Mouse (Mus musculus): ENCODE measurements at regions not wholly inside any gene's neighbourhood (a gene's known extent, or its start where the extent isn't known, plus 50 kb on each side); places are given as distances from the start of the nearest gene placed in this dataset.

DNA sequence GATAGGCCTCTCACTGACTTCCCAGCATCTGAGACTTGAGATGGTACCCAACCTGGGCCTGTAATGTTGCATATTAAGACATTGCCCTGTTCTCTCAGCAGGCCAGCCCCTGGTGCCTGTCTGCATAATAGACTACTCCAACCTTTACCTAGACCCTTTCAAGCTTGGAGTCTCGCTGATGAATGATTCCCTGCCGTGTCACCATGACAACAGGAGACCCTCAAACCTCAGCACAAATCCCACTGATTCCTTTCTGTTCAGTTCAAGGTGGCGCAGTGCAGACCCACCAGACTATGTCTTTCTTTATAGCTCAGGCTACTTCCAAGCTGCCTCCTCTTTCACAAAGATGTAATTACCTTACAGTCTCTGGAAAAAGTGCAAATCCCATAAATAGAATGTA, 172.0 kb downstream of the Dcdc2c start:
- no peak for DNase-seq

DNA sequence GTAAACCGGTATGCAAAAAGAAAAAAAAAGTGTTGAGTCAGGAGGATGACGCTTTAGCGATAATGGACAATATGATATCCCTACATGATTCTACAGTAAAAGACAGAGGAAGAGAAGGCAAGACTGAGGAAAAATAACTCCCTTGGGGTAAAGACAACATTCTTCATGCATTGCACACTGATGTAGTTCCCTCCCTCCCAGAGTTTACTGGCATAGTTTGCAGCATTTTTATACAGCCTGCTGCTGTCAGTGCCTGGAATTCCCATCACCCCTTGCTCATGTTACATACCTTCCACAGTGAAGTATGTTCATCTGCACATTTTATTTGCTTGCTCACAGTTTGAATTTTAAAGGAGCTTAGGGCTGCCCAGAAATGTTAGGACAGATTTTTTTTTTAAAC, 174.2 kb downstream of the Dcdc2c start:
- no peak for DNase-seq

DNA sequence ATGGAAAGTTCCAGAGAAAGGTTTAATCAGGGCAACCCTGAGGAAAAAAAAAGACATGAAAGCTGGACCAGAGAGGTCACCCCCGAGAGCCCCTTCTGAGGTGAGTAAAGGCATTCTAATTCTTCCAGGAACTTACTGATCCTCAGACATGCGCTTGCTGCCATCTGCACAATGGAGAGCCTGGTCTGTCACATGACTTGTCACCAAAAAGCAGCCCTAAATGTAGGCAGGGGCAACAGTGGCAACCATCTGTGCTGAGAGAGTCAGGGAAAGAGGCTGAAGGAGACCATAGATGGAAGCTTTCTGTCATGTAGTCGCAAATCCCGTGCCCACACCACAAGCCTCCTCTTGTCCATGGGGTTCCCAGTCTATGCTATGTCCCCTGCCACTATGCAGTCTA, 174.8 kb downstream of the Dcdc2c start:
- no peak for DNase-seq

DNA sequence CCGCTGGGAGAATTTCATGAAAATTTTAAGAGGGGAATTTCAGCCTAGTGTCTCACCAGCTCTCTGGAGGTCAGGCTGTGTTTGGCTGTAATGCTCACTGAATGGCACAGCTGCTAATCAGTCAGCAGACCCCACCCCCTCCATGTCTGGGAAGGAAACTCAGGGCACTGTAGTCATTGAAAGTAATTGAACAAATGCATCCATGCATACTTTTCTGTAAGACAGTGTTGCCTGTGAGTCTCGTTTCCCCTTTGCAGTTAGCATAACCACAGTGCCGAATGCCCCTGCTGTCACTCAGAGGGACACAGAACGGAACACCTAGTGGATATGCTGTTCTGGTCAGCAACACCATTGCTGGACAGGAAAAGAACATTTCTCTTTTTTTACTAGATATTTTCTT, 175.4 kb downstream of the Dcdc2c start:
- DNase-seq, result no peak

DNA sequence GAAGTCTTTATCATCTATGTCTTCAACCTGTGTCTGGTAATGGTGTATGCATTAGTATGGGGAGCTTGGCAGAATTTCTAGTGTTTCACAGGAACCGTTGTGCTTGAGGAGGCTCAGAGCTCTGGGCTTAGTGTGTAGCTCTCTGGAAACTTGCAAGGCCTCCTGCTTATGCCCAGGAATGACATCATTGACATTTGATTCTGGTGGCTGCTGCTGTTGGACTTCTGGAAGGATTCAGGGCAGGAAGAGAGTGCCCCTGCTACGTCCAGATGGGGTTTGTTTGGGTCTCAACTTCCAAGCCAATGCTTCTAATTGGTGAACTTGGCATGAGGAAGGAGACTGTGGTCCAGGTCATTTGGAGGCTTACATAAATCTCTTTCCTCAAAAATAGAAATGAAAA, 186.9 kb downstream of the Dcdc2c start:
- peak in 1 of 2 experiments; percentile 4 for DNase-seq

DNA sequence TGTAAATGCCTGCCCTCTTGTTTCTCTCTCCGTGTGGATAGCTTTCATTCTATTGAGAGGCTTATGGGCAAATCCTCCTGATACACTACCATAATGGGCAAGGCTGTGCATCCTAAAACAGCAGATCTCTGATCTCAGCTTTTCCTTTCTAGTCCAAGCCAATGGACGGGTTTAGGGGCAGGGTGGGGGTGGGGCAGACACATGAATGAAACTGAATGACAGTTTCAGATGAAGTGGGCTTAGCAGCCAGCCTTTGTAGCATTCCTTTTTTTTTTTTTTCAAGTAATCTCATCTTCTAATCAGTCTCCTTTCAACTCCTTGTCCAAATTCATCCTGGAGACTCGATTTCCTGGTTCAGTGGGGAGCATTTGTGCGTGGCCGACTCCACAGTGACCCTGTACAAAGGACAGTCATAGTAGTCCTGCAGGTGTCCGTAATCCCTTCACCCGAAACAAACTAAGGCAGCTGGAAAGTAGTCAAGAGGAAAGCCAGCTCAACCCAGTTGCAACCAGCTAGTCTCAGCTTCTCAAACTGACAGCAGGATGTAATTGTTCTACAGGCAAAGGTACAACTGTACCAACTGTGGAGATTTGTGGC, 193.4 kb downstream of the Dcdc2c start:
- no peak for DNase-seq

GRCm38 (mm10) chr12:28357764-28358163, 194.4 kb downstream of the Dcdc2c start:
- no peak for DNase-seq

DNA sequence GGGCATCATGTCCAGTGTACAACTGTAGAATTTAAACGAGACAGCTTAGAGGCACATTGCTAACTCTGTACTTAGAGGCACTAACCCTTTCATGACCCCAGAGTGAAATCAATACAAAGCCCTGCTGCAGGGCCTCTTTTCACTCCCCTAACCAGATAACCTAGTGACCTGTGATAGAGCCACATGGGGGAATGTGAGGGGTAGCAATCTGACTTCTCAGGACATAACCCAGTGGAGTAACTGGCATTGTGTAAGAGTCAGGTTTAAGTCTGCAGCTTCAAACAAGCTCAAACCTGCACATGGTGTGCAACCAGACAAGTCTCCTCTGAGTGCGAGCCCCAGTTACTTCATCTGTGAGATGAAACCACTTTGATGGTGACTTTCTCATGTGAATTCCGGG, 199.1 kb downstream of the Dcdc2c start:
- DNase-seq, result no peak

DNA sequence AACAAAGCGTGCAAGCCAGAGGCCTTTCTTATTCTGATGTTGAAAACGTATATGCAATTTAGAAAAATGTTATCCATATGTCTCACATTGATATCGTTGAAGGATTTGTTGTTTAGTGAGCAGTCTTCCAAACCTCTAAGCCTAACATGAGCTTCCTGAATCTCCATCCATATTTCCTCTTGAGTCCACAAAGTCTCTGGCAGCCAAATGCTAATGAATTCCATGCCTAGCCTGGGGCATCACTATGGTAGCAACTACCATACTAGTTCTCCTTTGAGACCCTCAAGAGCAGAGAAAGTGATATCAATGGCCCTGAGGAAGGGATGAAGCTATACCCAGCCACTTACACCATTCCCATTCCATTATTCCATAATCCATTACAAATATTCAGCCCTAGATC, 199.6 kb downstream of the Dcdc2c start:
- no peak for DNase-seq

DNA sequence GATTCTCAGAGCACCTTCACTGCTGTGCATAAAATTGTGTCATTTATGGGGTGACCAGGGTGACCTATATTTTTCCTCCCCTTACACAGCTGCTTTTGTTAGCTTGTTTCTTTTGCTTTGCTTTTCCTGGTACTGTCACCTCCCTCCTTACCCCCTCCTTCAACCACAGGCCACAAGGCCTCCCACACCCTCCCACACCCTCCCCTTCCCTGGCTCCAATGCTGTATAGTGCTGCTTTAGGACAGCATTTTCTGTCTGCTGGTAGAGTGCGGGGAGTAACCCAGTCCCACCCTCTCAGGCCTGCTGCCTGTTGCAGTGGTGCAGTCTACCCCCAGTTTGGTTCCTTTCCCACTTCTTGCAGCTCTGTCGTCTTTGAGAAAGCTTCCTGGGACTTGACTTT, 209.5 kb downstream of the Dcdc2c start:
- DNase-seq, result no peak

DNA sequence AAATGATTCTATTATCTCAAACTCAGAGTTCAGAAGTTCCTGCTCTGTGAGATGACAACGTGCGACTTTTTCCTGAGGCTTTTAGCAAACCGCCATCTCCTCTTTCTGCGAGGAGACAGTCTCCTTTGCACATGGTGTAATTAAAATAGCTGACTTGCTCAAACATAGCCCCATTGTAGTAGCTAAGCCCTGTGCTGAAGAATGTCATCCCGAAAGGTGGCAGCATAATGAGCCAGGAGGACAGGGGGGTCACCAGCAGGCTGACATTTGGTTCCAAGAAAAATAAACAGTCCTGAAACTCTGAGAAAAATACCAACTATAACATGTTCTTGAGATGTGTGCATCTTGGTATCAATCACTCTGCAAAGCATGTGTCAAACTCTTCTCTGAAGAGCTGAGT, 219.6 kb downstream of the Dcdc2c start:
- no peak for DNase-seq

DNA sequence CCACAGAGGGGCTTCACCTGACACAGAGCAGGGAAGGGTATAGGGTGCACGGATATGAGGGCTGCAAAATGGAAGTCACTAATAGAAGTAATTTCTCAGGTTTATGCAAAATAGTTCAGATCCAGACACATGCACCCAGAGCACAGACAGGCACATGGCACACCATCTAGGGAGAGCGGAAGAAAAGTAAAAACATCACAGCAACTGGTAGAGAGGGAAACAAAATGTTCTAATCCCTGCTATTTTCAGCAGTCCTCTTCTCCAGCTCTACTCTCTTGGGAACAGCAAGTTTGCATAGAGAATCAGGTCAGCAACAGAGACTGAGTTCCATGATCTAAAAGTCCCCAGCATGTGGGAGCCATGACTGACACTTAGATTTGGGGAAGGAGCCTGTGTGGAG, 220.4 kb downstream of the Dcdc2c start:
- DNase-seq, result no peak

GRCm38 (mm10) chr12:28323659-28324058, 228.5 kb downstream of the Dcdc2c start:
- no peak for DNase-seq

- peak; percentile 43 to 58 for DNase-seq
Observed at GRCm38 (mm10) chr12:28309226-28309625, 243.0 kb downstream of the Dcdc2c start.

GRCm38 (mm10) chr12:28302038-28302581, 250.1 kb downstream of the Dcdc2c start:
- DNase-seq, result no peak

DNA sequence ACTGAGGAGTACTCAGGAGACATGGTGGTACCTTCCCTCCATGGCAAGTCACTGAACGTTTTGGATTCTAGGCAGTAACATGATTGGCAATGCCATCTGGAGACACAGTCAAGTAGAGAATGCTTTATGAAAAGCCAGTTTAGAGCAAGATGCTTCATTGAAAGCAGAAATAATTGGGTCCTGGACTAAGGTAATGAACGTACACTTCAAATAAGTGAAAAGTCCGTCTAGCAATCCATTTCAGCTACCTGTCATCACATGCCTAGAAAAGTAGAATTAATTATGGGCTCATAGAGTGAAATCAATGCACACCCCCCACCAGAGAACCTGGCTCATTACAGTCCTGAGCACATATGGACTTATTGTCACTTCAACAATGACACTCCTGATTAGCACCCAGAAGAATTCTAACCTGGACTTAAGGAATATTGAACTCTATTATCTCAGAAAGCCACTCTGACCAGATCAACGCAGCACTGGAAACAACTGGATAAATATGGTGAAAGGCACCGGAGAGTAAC, 263.8 kb downstream of the Dcdc2c start:
- no peak for DNase-seq

DNA sequence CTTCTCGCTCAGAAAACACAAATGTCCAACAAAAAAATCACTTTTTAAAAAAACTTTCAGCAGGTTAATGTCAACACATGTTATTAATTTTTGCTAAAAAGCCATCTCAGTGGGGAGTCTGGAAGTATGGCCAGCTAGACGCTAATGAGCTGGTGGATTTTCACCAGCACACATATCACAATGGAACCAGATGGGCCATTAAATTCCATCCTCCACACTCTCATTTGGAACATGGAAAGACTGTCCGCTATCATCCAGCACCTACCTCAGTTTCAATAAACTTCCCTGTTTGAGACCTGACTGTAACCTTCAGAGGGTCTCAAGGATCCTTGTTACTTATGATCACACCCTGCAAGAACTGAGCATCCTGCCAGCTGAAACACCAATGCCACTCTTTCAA, 296.7 kb downstream of the Dcdc2c start:
- no peak for DNase-seq

DNA sequence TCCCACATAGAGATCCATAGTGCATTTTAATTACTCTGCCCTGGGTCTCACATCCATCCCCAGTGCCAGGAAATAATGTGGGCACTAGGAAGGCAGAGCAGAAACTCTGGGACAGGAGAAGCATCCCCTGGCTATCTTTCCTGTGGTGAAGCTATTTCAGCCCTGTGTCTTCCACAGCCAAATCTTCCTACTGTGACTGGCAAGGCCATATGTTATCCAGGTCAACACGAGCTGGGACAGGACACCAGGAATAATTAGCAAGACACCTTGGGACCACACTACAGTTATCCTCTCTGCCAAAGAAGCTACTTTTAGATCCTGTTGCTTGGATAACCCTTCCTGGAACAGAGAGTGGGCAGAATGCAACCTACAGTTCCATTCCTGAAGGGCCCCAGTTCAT, 301.7 kb downstream of the Dcdc2c start:
- peak; percentile 6 to 67 for DNase-seq

- DNase-seq, result peak; percentile 8 to 28
Observed at GRCm38 (mm10) chr12:28248749-28249148, 303.4 kb downstream of the Dcdc2c start.

GRCm38 (mm10) chr12:28248287-28248686, 303.9 kb downstream of the Dcdc2c start:
- DNase-seq, result no peak

DNA sequence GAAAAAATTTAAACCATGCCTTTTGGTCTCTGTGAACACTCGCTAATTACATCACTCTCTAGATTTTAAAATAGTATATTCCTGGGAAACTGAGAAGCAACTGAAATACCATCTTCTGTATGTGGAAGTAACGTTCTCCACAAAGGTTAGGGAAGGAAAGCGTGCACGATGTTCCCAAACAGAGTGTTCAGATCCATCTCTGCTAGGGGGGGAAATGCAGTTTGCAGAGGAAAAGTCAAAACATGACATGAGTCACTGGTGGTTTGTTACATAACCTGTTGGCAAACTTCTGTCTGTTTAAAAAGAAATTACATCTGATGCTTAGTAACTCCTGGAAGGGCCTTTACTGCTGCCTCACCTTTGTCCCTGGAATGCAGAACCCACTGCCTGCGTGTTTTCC, 314.2 kb downstream of the Dcdc2c start:
- DNase-seq, result no peak

- no peak for DNase-seq
Observed at GRCm38 (mm10) chr12:28237041-28237440, 315.2 kb downstream of the Dcdc2c start.

- DNase-seq, result no peak
Observed at GRCm38 (mm10) chr12:28202847-28203246, 349.4 kb downstream of the Dcdc2c start.

DNA sequence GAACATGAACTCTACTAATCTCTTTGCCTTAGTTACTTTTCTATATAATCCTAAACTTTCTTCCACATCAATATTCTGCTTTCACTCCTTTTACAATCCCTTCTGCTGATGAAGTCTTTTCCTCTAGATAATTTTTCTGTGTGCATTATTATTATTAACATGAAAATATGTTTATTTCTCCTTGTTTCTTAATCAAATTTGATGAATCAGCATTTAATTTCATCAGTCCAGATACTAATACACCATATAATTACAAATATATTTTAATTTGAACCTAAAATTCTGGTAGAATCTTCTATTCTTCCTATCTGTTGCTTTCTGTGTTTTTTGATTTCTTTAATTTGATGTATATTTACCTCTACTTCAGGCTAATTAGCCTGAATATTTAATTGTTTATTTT, 365.5 kb downstream of the Dcdc2c start:
- DNase-seq, result no peak

- DNase-seq, result no peak
Observed at GRCm38 (mm10) chr12:28181265-28181664, 370.9 kb downstream of the Dcdc2c start.

All from cerebellum, postnatal 14 days (tissue).